Mouse (Mus musculus): ENCODE measurements around the gene Akt1. TPM values are rescaled to one million over a fixed set of nuclear protein-coding genes. Genes with fewer than 3 reads are reported as not detected.

Akt1 gene
- total RNA-seq, 2 experiments from 2014 or later: 138 to 140 TPM

- peak in 1 of 2 experiments; percentile 50 for DNase-seq (ENCODE audit: low spot score in 2 of 2)
- intact Hi-C loops (cut with DNase I): no loop called here
These were observed 19.4 kb upstream of the Akt1 start for GRCm38 (mm10) chr12:112694127-112694475.

- peak; percentile 95 to 96 for DNase-seq (ENCODE audit: low spot score in 2 of 2)
- intact Hi-C loops (cut with DNase I): no loop called here
These were observed 18.8 kb upstream of the Akt1 start for GRCm38 (mm10) chr12:112693185-112694126.

- DNase-seq (ENCODE audit: low spot score in 2 of 2): no peak
- intact Hi-C loops (cut with DNase I): no loop called here
These were observed 13.8 kb upstream of the Akt1 start for GRCm38 (mm10) chr12:112688458-112688857.

- DNase-seq (ENCODE audit: low spot score in 2 of 2): peak in 1 of 2 experiments; percentile 66
These were observed 8.7 kb upstream of the Akt1 start for GRCm38 (mm10) chr12:112683351-112683750.

GRCm38 (mm10) chr12:112679027-112679996 is 4.6 kb upstream of the Akt1 start:
- DNase-seq (ENCODE audit: low spot score in 2 of 2): no peak
- intact Hi-C loops (cut with DNase I): no loop called here

More at GRCm38 (mm10) chr12:112683351-112683750, 8.7 kb upstream of the Akt1 start:
- intact Hi-C loops (cut with DNase I): no loop called here

- intact Hi-C loops (cut with DNase I): no loop called here
- no peak for DNase-seq (ENCODE audit: low spot score in 2 of 2)
These were observed 3.9 kb upstream of the Akt1 start, which contains the start of gene Zbtb42 for GRCm38 (mm10) chr12:112678555-112679026. Gene Zbtb42, plus strand, starts transcription at chr12:112678828.

GRCm38 (mm10) chr12:112677943-112678554 is 3.4 kb upstream of the Akt1 start:
- intact Hi-C loops (cut with DNase I): no loop called here
- no peak for DNase-seq (ENCODE audit: low spot score in 2 of 2)

- intact Hi-C loops (cut with DNase I): no loop called here
- no peak for DNase-seq (ENCODE audit: low spot score in 2 of 2)
These were observed 2.4 kb upstream of the Akt1 start for GRCm38 (mm10) chr12:112677076-112677475.

- peak; percentile 78 to 83 for DNase-seq (ENCODE audit: low spot score in 2 of 2)
- intact Hi-C loops (cut with DNase I): loop anchor here (1.0 to 2.0 kb wide), 2 partner anchors 22 to 47 kb away; no protein-coding TSS in a partner anchor
These were observed 756 bp upstream of the Akt1 start for GRCm38 (mm10) chr12:112675245-112676035.

- DNase-seq (ENCODE audit: low spot score in 2 of 2): peak; percentile 36 to 56
- intact Hi-C loops (cut with DNase I): loop anchor here (2.0 kb wide), 1 partner anchor 49 kb away; no protein-coding TSS in a partner anchor
These were observed 1.1 kb downstream of the Akt1 start for GRCm38 (mm10) chr12:112673576-112674091.

- DNase-seq (ENCODE audit: low spot score in 2 of 2): no peak
- intact Hi-C loops (cut with DNase I): no loop called here
These were observed 1.7 kb downstream of the Akt1 start for GRCm38 (mm10) chr12:112672744-112673575.

- DNase-seq (ENCODE audit: low spot score in 2 of 2): no peak
- intact Hi-C loops (cut with DNase I): no loop called here
These were observed 2.8 kb downstream of the Akt1 start for GRCm38 (mm10) chr12:112671891-112672290.

GRCm38 (mm10) chr12:112670718-112671393 is 3.8 kb downstream of the Akt1 start:
- DNase-seq (ENCODE audit: low spot score in 2 of 2): no peak
- intact Hi-C loops (cut with DNase I): no loop called here

GRCm38 (mm10) chr12:112667619-112668297 is 6.9 kb downstream of the Akt1 start:
- peak; percentile 31 to 47 for DNase-seq (ENCODE audit: low spot score in 2 of 2)
- intact Hi-C loops (cut with DNase I): no loop called here

- no peak for DNase-seq (ENCODE audit: low spot score in 2 of 2)
- intact Hi-C loops (cut with DNase I): no loop called here
These were observed 8.7 kb downstream of the Akt1 start for GRCm38 (mm10) chr12:112665881-112666544.

- intact Hi-C loops (cut with DNase I): no loop called here
- DNase-seq (ENCODE audit: low spot score in 2 of 2): peak; percentile 79 to 83
These were observed 9.2 kb downstream of the Akt1 start for GRCm38 (mm10) chr12:112665445-112665844.

Data from left cerebral cortex, postnatal 25 days (tissue).